Mouse (Mus musculus): ENCODE results near the gene Gpr152.

- no peak for TF ChIP-seq CTCF (IDR thresholded peaks at IDR 0.05; ENCODE audit: low read depth, low read length)
- no peak for TF ChIP-seq EP300 (IDR thresholded peaks at IDR 0.05; ENCODE audit: insufficient read depth, low read depth, low read length)
Measured at GRCm38 (mm10) chr19:4147022-4147405, 7.4 kb downstream of the Gpr152 start.

All from ES-Bruce4 (cell line).